Mouse (Mus musculus) forebrain, embryonic 14.5 days (tissue): Measurements from ENCODE around the gene Pitx2. TPM values are rescaled to one million over a fixed set of nuclear protein-coding genes. Genes with fewer than 3 reads are reported as not detected.
A peak's percentile ranks its signal among the peaks of the same experiment; 100 is the strongest.

Source experiments
- ATAC-seq: fragments of 200-750 bp; cut with Nextera tagmentation; 2 replicates; pipeline ENCODE4 v1.8.0; 2017; ENCODE audit warnings: mild to moderate bottlenecking, moderate library complexity
- DNase-seq: peaks from one replicate; pipeline ENCODE4 v3.0.0-alpha.2; 2015; ENCODE audit warnings: low spot score
- H3K27ac ChIP-seq: fragments of 300-500 bp; sonication (generic); 2 replicates; pipeline ENCODE4 v1.5.1; 2014; ENCODE audit warnings: low read depth, mild to moderate bottlenecking, control low read depth, low read length, moderate library complexity
- H3K27me3 ChIP-seq: fragments of 300-500 bp; sonication (generic); replicated peaks from 2 replicates; pipeline ENCODE4 v1.6.1; 2014; ENCODE audit warnings: low read length, control low read depth, mixed read lengths; ENCODE audit not compliant: control insufficient read depth, insufficient read depth
- H3K36me3 ChIP-seq: fragments of 300-500 bp; sonication (generic); 2 replicates; pipeline ENCODE4 v1.6.1; 2014; ENCODE audit warnings: low read length, control low read depth; ENCODE audit not compliant: control insufficient read depth, insufficient read depth
- H3K4me1 ChIP-seq: fragments of 300-500 bp; sonication (generic); 2 replicates; pipeline ENCODE4 v1.6.1; 2014; ENCODE audit warnings: antibody characterized with exemption, low read length, control low read depth; ENCODE audit not compliant: control insufficient read depth, insufficient read depth
- H3K4me2 ChIP-seq: fragments of 300-500 bp; sonication (generic); 2 replicates; pipeline ENCODE4 v1.6.1; 2014; ENCODE audit warnings: mild to moderate bottlenecking, control low read depth, low read length
- H3K4me3 ChIP-seq: fragments of 300-500 bp; sonication (generic); 2 replicates; pipeline ENCODE4 v1.5.1; 2014; ENCODE audit warnings: low read depth, low read length, control low read depth
- H3K9ac ChIP-seq: fragments of 300-500 bp; sonication (generic); 2 replicates; pipeline ENCODE4 v1.6.1; 2014; ENCODE audit warnings: mild to moderate bottlenecking, low read length, control low read depth, moderate library complexity
- H3K9me3 ChIP-seq: fragments of 300-500 bp; sonication (generic); replicated peaks from 2 replicates; pipeline ENCODE4 v1.6.1; 2016; ENCODE audit warnings: low read length, control low read depth, mixed read lengths; ENCODE audit not compliant: control insufficient read depth
- WGBS: fragments of 180-500 bp; shearing (Covaris S2); extraction: QIAGEN DNeasy Blood & Tissue Kit; methylation state at CpG from one replicate; pipeline ENCODE4 v1.1.7; 2014; 5-methylcytosine and 5-hydroxymethylcytosine counted together
- polyA plus RNA-seq: library from polyadenylated mRNA; unstranded; fragments of >200 nt; fragmentation: Nextera tagmentation; extraction: Ambion mirVana; gene quantifications from 2 replicates; pipeline ENCODE4 v1.2.1, GENCODE M21; 2014

Gene Pitx2
- polyA plus RNA-seq, 1 experiment from 2014 or later, result 9.3 TPM

GRCm38 (mm10) chr3:129212807-129213206 lies 13.1 kb downstream of the Pitx2 start:
- Histone ChIP-seq H3K9me3 (no peaks in the 10 kb centered on the region), H3K4me1 (peaks cover 5% of the 10 kb centered on the region; the same call in 1 of the 2 replicates), H3K36me3 (no peaks in the 10 kb centered on the region), H3K27ac (no peak overlapping the region), H3K4me2 (no peak overlapping the region), H3K27me3 (peaks cover 90% of the 10 kb centered on the region), H3K4me3 (no peak overlapping the region), H3K9ac (no peak overlapping the region)
- ATAC-seq, result no peak
- under 1% methylated on average over 11 of the region's 11 CpGs for WGBS
- peak; percentile 11 for DNase-seq

GRCm38 (mm10) chr3:129213633-129214145 lies 14.0 kb downstream of the Pitx2 start:
- ATAC-seq (peak; percentile 98), DNase-seq (peak; percentile 89)
- peak overlapping the region; percentile 82 for H3K4me2 ChIP-seq
- peaks cover 90% of the 10 kb centered on the region for H3K27me3 ChIP-seq
- H3K9ac ChIP-seq, result peak overlapping the region; percentile 35
- H3K4me1 ChIP-seq, result peaks cover 5% of the 10 kb centered on the region; the same call in 1 of the 2 replicates
- no peak overlapping the region for H3K27ac ChIP-seq
- no peaks in the 10 kb centered on the region for H3K36me3 ChIP-seq
- no peaks in the 10 kb centered on the region for H3K9me3 ChIP-seq
- 0% methylated on average over 39 of the region's 39 CpGs for WGBS
- peak overlapping the region; percentile 44 for H3K4me3 ChIP-seq

GRCm38 (mm10) chr3:129214146-129214665 lies 14.5 kb downstream of the Pitx2 start:
- peak; percentile 7; the same call in 1 of the 2 replicates for ATAC-seq
- under 1% methylated on average over 34 of the region's 34 CpGs for WGBS
- H3K27me3 ChIP-seq, result peaks cover 87% of the 10 kb centered on the region

GRCm38 (mm10) chr3:129214666-129215161 lies 15.0 kb downstream of the Pitx2 start:
- DNase-seq (no peak), ATAC-seq (no peak)
- H3K9ac ChIP-seq, result no peak overlapping the region
- no peaks in the 10 kb centered on the region for H3K36me3 ChIP-seq
- H3K4me2 ChIP-seq, result peak overlapping the region; percentile 82
- peaks cover 5% of the 10 kb centered on the region; the same call in 1 of the 2 replicates for H3K4me1 ChIP-seq
- H3K9me3 ChIP-seq, result no peaks in the 10 kb centered on the region
- no peak overlapping the region for H3K27ac ChIP-seq
- under 1% methylated on average over 31 of the region's 31 CpGs for WGBS
- peak overlapping the region; percentile 44 for H3K4me3 ChIP-seq
- peaks cover 85% of the 10 kb centered on the region for H3K27me3 ChIP-seq

More at GRCm38 (mm10) chr3:129214146-129214665, 14.5 kb downstream of the Pitx2 start:
- Histone ChIP-seq H3K27ac (no peak overlapping the region), H3K4me3 (peak overlapping the region; percentile 44), H3K4me2 (peak overlapping the region; percentile 82), H3K9me3 (no peaks in the 10 kb centered on the region), H3K4me1 (peaks cover 5% of the 10 kb centered on the region; the same call in 1 of the 2 replicates), H3K36me3 (no peaks in the 10 kb centered on the region), H3K9ac (peak overlapping the region; percentile 35)
- no peak for DNase-seq

DNA sequence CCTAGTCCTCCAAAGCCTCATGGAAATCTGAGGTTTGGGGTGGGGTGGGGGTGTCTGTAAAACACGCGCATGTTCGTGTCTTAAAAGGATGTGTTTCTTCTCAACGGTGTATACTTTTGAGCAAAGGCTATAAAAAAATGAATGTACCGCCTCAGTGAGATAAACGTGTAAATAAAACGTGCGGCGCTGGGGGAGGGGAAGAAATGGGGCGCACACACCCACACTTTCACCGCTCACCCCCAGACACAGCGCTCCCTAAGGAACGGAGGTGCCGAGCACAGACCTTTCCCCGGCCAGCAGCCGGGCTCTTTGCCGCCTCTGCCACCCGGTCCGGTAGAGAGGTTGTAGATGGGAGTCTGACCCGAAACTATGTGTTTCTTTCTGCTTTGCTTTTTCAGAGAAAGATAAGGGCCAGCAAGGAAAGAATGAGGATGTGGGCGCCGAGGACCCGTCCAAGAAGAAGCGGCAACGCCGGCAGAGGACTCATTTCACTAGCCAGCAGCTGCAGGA lies 15.6 kb downstream of the Pitx2 start:
- 2% methylated on average over 26 of the region's 26 CpGs for WGBS
- no peaks in the 10 kb centered on the region for H3K9me3 ChIP-seq
- H3K36me3 ChIP-seq, result no peaks in the 10 kb centered on the region
- DNase-seq (no peak), ATAC-seq (no peak)
- H3K4me3 ChIP-seq, result peak overlapping the region; percentile 14
- peaks cover 84% of the 10 kb centered on the region for H3K27me3 ChIP-seq
- H3K9ac ChIP-seq, result no peak overlapping the region
- no peak overlapping the region for H3K27ac ChIP-seq
- H3K4me1 ChIP-seq, result peaks cover 5% of the 10 kb centered on the region; the same call in 1 of the 2 replicates
- H3K4me2 ChIP-seq, result peak overlapping the region; percentile 14; the same call in 1 of the 2 replicates

DNA sequence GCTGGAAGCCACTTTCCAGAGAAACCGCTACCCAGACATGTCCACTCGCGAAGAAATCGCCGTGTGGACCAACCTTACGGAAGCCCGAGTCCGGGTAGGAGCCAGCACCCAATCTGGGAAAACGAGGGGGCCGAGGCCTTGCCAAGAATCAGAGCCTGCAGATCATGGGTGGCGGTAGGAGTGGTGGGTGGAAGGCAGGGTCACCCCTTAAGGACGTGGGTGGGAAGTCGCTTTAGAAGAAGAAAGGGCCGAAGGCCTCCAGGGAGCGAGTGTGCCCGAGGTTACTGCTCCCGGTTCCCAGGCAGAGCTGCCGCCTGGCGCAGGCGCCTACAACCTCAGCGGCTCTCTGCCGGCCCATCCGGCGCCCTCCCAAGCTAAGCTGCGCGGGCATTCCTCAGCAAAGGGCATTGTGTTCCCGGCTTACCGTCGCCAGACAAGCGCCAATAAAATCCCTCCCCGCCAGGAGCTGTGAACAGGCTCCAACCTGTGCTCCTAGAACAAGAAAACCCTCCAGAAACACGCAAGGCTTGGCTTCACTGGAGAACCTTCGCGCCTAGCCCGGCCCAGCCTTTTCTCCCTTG lies 16.2 kb downstream of the Pitx2 start:
- 1% methylated on average over 35 of the region's 35 CpGs for WGBS
- Histone ChIP-seq H3K36me3 (no peaks in the 10 kb centered on the region), H3K4me2 (peak overlapping the region; percentile 14; the same call in 1 of the 2 replicates), H3K27me3 (peaks cover 80% of the 10 kb centered on the region), H3K9ac (no peak overlapping the region), H3K4me3 (peak overlapping the region; percentile 14), H3K4me1 (peaks cover 5% of the 10 kb centered on the region; the same call in 1 of the 2 replicates), H3K9me3 (no peaks in the 10 kb centered on the region), H3K27ac (no peak overlapping the region)
- DNase-seq (no peak), ATAC-seq (no peak)

DNA sequence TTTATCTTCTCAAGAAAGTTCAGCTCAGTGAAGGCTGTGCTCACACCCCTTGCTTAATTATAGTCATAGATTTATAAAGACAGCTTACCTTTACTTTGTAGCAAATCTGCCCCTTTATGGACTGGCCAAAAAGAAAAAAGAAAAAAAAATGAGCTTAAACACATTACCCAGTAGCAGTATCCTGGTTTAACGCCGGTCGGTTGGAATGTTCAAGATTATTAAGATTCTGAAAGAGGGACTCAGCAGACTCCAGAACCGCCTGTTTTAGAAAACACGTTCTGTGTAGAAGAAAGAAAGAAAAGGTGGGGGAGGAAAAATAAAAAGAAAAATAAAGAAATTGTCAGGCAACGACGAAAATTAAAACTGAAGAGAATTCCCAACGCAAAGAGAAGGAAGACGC lies 16.8 kb downstream of the Pitx2 start:
- ATAC-seq, result no peak
- no peak for DNase-seq
- H3K4me2 ChIP-seq, result no peak overlapping the region
- peaks cover 81% of the 10 kb centered on the region for H3K27me3 ChIP-seq
- no peak overlapping the region for H3K9ac ChIP-seq
- no peak overlapping the region for H3K4me3 ChIP-seq
- peaks cover 5% of the 10 kb centered on the region; the same call in 1 of the 2 replicates for H3K4me1 ChIP-seq
- no peaks in the 10 kb centered on the region for H3K36me3 ChIP-seq
- no peak overlapping the region for H3K27ac ChIP-seq
- WGBS, result under 1% methylated on average over 9 of the region's 9 CpGs
- no peaks in the 10 kb centered on the region for H3K9me3 ChIP-seq

GRCm38 (mm10) chr3:129216911-129217561 lies 17.4 kb downstream of the Pitx2 start:
- no peak for DNase-seq
- H3K27ac ChIP-seq, result no peak overlapping the region
- WGBS, result under 1% methylated on average over 34 of the region's 34 CpGs
- H3K4me1 ChIP-seq, result peaks cover 5% of the 10 kb centered on the region; the same call in 1 of the 2 replicates
- H3K9ac ChIP-seq, result no peak overlapping the region
- peaks cover 81% of the 10 kb centered on the region for H3K27me3 ChIP-seq
- H3K36me3 ChIP-seq, result no peaks in the 10 kb centered on the region
- ATAC-seq, result no peak
- no peak overlapping the region for H3K4me2 ChIP-seq
- H3K9me3 ChIP-seq, result no peaks in the 10 kb centered on the region
- H3K4me3 ChIP-seq, result no peak overlapping the region
